Mouse (Mus musculus) G1E (cell line): Measurements from ENCODE around the gene D1Ertd622e. TPM values are rescaled to one million over a fixed set of nuclear protein-coding genes. Genes with fewer than 3 reads are reported as not detected.

Source experiments
- ATAC-seq: 2 replicates; pipeline ENCODE4 v1.8.0; 2016; ENCODE audit warnings: mild to moderate bottlenecking; ENCODE audit not compliant: insufficient number of reproducible peaks, poor library complexity, low FRiP score, severe bottlenecking; ENCODE audit errors: extremely low read depth
- DNase-seq: peaks from one replicate; pipeline ENCODE4 v3.0.0; 2012; ENCODE audit warnings: low spot score
- H3K27me3 ChIP-seq: 2 replicates; pipeline ENCODE4 v1.6.1; 2012; ENCODE audit warnings: mild to moderate bottlenecking, low read length, inconsistent platforms; ENCODE audit not compliant: insufficient read depth
- H3K36me3 ChIP-seq: replicated peaks from 2 replicates; pipeline ENCODE3; 2012; ENCODE audit warnings: mild to moderate bottlenecking, inconsistent platforms
- H3K4me1 ChIP-seq: 2 replicates; pipeline ENCODE4 v1.6.1; 2012; ENCODE audit warnings: low read depth, low read length, inconsistent platforms, mixed read lengths; ENCODE audit not compliant: insufficient read depth
- H3K4me3 ChIP-seq: 2 replicates; pipeline ENCODE4 v1.5.1; 2012; ENCODE audit warnings: low read depth, mild to moderate bottlenecking, inconsistent platforms, low read length, moderate library complexity, mixed read lengths
- H3K9me3 ChIP-seq: replicated peaks from 2 replicates; pipeline ENCODE4 v1.6.1; 2012; ENCODE audit warnings: inconsistent platforms
- CTCF ChIP-seq: IDR thresholded peaks from 2 replicates; pipeline ENCODE4 v1.5.1; 2012; ENCODE audit warnings: low read depth, low read length, inconsistent platforms, mixed read lengths
- GATA1 ChIP-seq: IDR thresholded peaks from 2 replicates; pipeline ENCODE4 v1.6.1; 2012; ENCODE audit warnings: borderline replicate concordance, low read length, inconsistent platforms, mixed read lengths
- GATA2 ChIP-seq: IDR thresholded peaks from 2 replicates; pipeline ENCODE4 v1.6.1; 2012; ENCODE audit warnings: low read depth, low read length, inconsistent platforms, borderline replicate concordance
- POLR2AphosphoS5 ChIP-seq: IDR thresholded peaks from 2 replicates; pipeline ENCODE4 v1.6.1; 2012; ENCODE audit warnings: low read depth, low read length, inconsistent platforms; ENCODE audit not compliant: insufficient replicate concordance
- TAL1 ChIP-seq: conservative IDR thresholded peaks from 2 replicates; pipeline ENCODE4 v1.6.1; 2012; ENCODE audit warnings: low read depth, low read length, inconsistent platforms, mixed read lengths
- polyA plus RNA-seq: library from polyadenylated mRNA; stranded (reverse); fragments of >175 nt; gene quantifications from 2 replicates; pipeline ENCODE4 v1.2.3, GENCODE M21; 2012
- total RNA-seq, 2 experiments: library from RNA; stranded (forward) in 1 of 2; stranded (reverse) in 1 of 2; fragments of 200-1000 nt in 1 of 2; fragments of >200 nt in 1 of 2; fragmentation: Nextera tagmentation in 1 of 2; gene quantifications; 2 replicates each; pipeline ENCODE4 v1.2.3; 2014 to 2017

The D1Ertd622e gene
- total and polyA plus RNA-seq, 3 experiments = 2.6 to 12.4 (median 6.5) TPM

GRCm38 (mm10) chr1:97650072-97650471 lies 11.8 kb downstream of the D1Ertd622e start:
- TF ChIP-seq CTCF (no peak), TAL1 (no peak), GATA1 (no peak), POLR2AphosphoS5 (no peak), GATA2 (no peak)
- peaks cover 14% of the 10 kb centered on the region for H3K36me3 ChIP-seq
- peaks cover 11% of the 10 kb centered on the region; the same call in 1 of the 2 replicates for H3K4me1 ChIP-seq
- no peaks in the 10 kb centered on the region for H3K27me3 ChIP-seq
- DNase-seq (peak; percentile 25), ATAC-seq (peak; percentile 90)
- H3K9me3 ChIP-seq = peaks cover 6% of the 10 kb centered on the region
- H3K4me3 ChIP-seq = no peak overlapping the region

DNA sequence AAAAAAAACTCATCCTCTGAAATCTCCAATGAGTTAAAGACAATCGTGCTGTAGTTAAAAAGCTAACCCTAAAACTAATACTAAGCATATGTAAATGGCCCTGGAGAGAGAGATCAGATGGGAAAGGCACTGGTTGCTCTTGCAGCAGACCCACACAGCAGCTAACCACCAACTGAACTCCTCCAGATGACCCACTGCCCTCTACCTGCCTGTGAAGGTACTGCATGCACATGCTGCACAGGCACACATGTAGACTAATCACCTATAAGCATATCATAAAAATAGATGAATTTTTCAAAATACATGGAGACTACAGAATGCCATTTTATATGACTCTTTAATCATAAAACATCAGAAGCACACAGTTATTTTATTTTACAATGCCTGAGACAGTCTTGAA lies 14.8 kb downstream of the D1Ertd622e start:
- no peaks in the 10 kb centered on the region for H3K27me3 ChIP-seq
- peaks cover 20% of the 10 kb centered on the region for H3K36me3 ChIP-seq
- no peak for DNase-seq
- H3K9me3 ChIP-seq = peaks cover 9% of the 10 kb centered on the region
- peaks cover 11% of the 10 kb centered on the region; the same call in 1 of the 2 replicates for H3K4me1 ChIP-seq
- no peak overlapping the region for H3K4me3 ChIP-seq
- 0 out of 2 replicates have a peak, but pooled peaks have one; percentile 9 for ATAC-seq
- TF ChIP-seq POLR2AphosphoS5 (no peak), CTCF (0 out of 2 replicates have a peak, but pooled peaks have one; percentile 18), TAL1 (no peak)

GRCm38 (mm10) chr1:97634104-97634503 lies 27.8 kb downstream of the D1Ertd622e start:
- Histone ChIP-seq H3K4me1 (no peaks in the 10 kb centered on the region), H3K4me3 (no peak overlapping the region), H3K27me3 (no peaks in the 10 kb centered on the region), H3K9me3 (peaks cover 5% of the 10 kb centered on the region), H3K36me3 (no peaks in the 10 kb centered on the region)
- DNase-seq (no peak), ATAC-seq (no peak)
- TF ChIP-seq TAL1 = no peak
- TF ChIP-seq POLR2AphosphoS5 = no peak
- TF ChIP-seq GATA2 = no peak
- TF ChIP-seq CTCF = no peak
- no peak for TF ChIP-seq GATA1

GRCm38 (mm10) chr1:97632545-97633256 lies 29.2 kb downstream of the D1Ertd622e start:
- DNase-seq (no peak), ATAC-seq (no peak)
- H3K4me1 ChIP-seq = no peaks in the 10 kb centered on the region
- TF ChIP-seq POLR2AphosphoS5 (no peak), TAL1 (no peak), GATA2 (no peak), CTCF (no peak), GATA1 (no peak)
- H3K27me3 ChIP-seq = no peaks in the 10 kb centered on the region
- no peak overlapping the region for H3K4me3 ChIP-seq
- H3K36me3 ChIP-seq = no peaks in the 10 kb centered on the region
- H3K9me3 ChIP-seq = peaks cover 8% of the 10 kb centered on the region

- peaks cover 8% of the 10 kb centered on the region for H3K9me3 ChIP-seq
- no peaks in the 10 kb centered on the region for H3K4me1 ChIP-seq
- ATAC-seq (no peak), DNase-seq (no peak)
- TF ChIP-seq CTCF = no peak
- TF ChIP-seq POLR2AphosphoS5 = no peak
- TF ChIP-seq TAL1 = no peak
- no peak for TF ChIP-seq GATA2
- no peak for TF ChIP-seq GATA1
- H3K4me3 ChIP-seq = no peak overlapping the region
- no peaks in the 10 kb centered on the region for H3K36me3 ChIP-seq
- H3K27me3 ChIP-seq = no peaks in the 10 kb centered on the region
Observed at GRCm38 (mm10) chr1:97631843-97632470, 29.9 kb downstream of the D1Ertd622e start.

DNA sequence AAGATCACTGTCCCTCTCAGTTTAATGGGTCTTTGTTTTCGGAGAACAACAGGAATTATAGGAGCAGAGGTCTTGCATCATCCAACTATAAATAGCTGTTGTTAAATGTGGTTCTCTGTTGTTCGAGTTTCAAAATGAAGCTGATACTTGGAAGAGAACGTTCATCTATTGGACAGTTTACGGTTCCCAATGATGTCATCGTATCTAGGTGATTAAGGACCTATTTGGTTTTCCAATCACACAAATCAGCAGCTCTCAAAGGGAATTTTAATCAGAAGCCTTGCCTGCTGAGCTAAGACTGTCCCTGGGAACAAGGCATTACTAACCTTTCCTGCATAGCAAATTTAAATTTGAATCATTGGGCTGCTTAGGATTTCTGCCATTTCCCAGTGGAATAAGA lies 31.7 kb downstream of the D1Ertd622e start:
- DNase-seq (no peak), ATAC-seq (no peak)
- Histone ChIP-seq H3K36me3 (no peaks in the 10 kb centered on the region), H3K4me3 (no peak overlapping the region), H3K9me3 (peaks cover 8% of the 10 kb centered on the region), H3K27me3 (no peaks in the 10 kb centered on the region), H3K4me1 (no peaks in the 10 kb centered on the region)
- no peak for TF ChIP-seq TAL1
- no peak for TF ChIP-seq GATA1
- TF ChIP-seq POLR2AphosphoS5 = no peak
- no peak for TF ChIP-seq GATA2
- TF ChIP-seq CTCF = no peak
